Mouse (Mus musculus): Measurements from ENCODE around the gene Ppp1r27. TPM values are rescaled to one million over a fixed set of nuclear protein-coding genes. Genes with fewer than 3 reads are reported as not detected.

Gene Ppp1r27
- polyA plus RNA-seq, 1 experiment from 2014 or later = 1.8 TPM

DNA sequence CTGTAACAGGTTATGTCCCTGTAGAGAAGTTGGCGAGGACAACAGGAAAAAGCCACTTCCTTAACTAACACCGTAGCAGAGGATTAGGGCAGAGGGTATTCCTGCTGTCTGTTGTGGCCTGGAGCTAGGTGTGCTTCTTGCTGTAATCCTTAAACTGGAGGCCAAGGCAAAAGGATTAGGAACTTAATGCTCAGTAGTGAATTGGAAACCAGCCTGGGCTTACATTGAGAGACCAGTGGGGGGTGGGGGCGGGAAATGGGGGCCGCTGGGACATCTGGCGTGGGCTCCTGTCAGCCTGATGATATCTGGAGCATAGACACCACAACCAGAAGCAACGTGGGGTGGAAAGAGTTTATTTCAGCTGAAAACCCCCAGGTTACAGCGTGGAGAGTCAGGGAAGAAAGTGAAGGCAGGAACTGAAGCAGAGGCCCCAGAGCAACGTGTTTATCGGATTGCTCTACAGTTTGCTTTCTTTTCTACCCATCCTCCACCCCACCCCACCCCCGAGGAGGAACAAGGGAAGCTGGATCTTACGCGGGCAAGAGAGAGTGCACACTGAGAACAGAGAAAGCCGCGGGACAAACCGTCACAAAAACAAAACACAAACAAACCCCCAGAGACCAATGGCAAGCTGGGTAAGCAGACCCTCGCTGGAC, 40.4 kb downstream of the Ppp1r27 start:
- Histone ChIP-seq H3K27me3 (no peaks in the 10 kb centered on the region), H3K4me2 (replicated peaks) (peak overlapping the region; percentile 49), H3K27ac (replicated peaks) (peak overlapping the region; percentile 81), H3K36me3 (no peaks in the 10 kb centered on the region), H3K9ac (peak overlapping the region; percentile 18; the same call in 1 of the 2 replicates), H3K4me3 (replicated peaks) (peak overlapping the region; percentile 30), H3K4me1 (peaks cover 10% of the 10 kb centered on the region), H3K9me3 (replicated peaks) (no peaks in the 10 kb centered on the region)
- no peak for ATAC-seq (ENCODE audit: insufficient number of reproducible peaks, low FRiP score, low TSS enrichment, low read depth)
- WGBS = 3% methylated on average over 16 of the region's 16 CpGs

DNA sequence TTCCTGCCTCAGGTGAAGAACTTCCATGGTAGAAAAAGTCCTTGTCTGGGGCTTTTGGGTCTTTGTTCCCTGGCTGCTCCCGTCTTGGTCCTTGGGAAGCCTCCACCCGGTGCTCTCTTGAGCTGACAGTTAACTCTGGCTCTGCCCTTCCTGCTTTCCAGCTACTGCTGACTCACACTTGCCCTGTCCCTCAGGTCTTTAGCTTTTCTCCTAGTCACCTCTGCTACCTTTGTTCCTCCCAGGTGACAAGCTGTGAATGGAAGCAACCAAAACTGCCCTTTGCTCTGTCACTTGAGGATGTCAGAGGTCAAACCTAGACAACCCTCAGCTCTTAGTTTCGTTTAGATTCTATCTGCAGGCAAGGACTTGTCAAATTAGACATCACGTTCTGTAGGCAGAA, 41.0 kb downstream of the Ppp1r27 start:
- H3K4me1 ChIP-seq = peaks cover 10% of the 10 kb centered on the region
- peak overlapping the region; percentile 49; the same call in 1 of the 2 replicates for H3K4me2 ChIP-seq (replicated peaks)
- no peaks in the 10 kb centered on the region for H3K27me3 ChIP-seq
- peak overlapping the region; percentile 81 for H3K27ac ChIP-seq (replicated peaks)
- ATAC-seq (ENCODE audit: insufficient number of reproducible peaks, low FRiP score, low TSS enrichment, low read depth) = no peak
- WGBS = 30% methylated on average over 4 of the region's 4 CpGs
- H3K9ac ChIP-seq = no peak overlapping the region
- H3K4me3 ChIP-seq (replicated peaks) = no peak overlapping the region
- H3K36me3 ChIP-seq = no peaks in the 10 kb centered on the region
- H3K9me3 ChIP-seq (replicated peaks) = no peaks in the 10 kb centered on the region

DNA sequence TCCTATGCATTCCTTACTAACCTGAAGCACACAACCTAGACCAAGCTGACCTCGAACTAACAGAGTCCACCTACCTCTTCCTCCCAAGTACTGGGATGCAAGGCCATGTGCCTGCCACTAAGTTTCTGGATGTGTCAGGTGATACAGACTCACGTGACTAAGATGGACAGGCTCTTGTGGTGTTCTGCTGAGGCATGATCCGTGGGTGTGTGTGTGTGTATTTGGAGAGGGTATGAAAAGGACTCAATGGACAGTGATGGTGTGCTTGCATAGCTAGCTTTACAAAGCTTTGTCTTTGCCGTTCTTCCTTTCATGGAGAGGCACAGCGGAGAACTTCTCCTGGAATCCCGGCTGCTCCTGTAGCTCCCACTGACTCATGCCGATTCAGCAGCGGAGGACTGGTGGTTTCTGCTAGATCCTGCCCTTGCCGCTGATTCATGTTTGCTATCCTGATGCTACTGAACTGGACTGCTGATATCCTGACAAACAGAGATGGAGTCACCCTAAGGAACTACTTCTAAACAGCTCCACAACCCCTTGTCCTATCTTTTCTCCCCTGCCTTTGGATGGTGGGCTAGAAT, 42.6 kb downstream of the Ppp1r27 start:
- WGBS = 84% methylated on average over 9 of the region's 9 CpGs
- Histone ChIP-seq H3K9me3 (replicated peaks) (no peaks in the 10 kb centered on the region), H3K36me3 (no peaks in the 10 kb centered on the region), H3K4me2 (replicated peaks) (no peak overlapping the region), H3K9ac (no peak overlapping the region), H3K4me3 (replicated peaks) (no peak overlapping the region), H3K4me1 (peaks cover 10% of the 10 kb centered on the region), H3K27me3 (no peaks in the 10 kb centered on the region), H3K27ac (replicated peaks) (no peak overlapping the region; the same call in 1 of the 2 replicates)
- no peak for ATAC-seq (ENCODE audit: insufficient number of reproducible peaks, low FRiP score, low TSS enrichment, low read depth)

DNA sequence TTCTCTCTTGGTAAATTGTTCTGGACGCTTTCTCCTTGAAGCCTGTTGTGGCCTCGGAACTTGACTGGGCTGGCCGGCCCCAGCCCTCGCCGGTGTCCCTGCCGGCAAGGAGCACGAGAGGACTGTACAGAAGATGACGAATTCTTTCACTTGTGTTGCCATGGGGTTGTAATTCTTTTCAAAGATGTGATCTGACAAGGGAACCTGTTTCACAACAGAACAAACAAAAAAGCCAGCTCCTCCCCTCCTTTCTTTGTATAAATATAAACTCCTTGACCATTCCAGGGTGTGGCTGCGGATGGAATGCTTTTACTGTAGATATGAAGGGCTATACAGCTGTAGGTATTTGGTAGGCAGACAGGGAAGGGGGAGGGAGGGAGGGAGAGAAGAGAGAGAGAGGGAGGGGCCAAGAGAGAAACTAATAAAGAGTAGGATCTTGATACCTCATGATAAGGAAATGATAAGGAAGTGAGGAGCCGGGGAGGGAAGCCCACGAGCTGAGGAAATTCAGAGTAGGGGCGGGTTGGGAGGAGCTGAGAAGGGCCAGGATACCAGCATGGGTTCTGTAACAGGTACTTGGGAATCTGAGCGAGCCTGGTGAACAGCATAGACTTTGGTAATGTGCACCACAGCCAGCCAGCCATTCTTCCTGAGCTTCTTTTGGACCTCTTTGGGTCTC, 43.2 kb downstream of the Ppp1r27 start:
- peaks cover 10% of the 10 kb centered on the region for H3K4me1 ChIP-seq
- H3K4me2 ChIP-seq (replicated peaks) = no peak overlapping the region
- H3K36me3 ChIP-seq = no peaks in the 10 kb centered on the region
- 64% methylated on average over 13 of the region's 13 CpGs for WGBS
- ATAC-seq (ENCODE audit: insufficient number of reproducible peaks, low FRiP score, low TSS enrichment, low read depth) = no peak
- no peak overlapping the region; the same call in 1 of the 2 replicates for H3K27ac ChIP-seq (replicated peaks)
- no peak overlapping the region for H3K4me3 ChIP-seq (replicated peaks)
- H3K9me3 ChIP-seq (replicated peaks) = no peaks in the 10 kb centered on the region
- no peaks in the 10 kb centered on the region for H3K27me3 ChIP-seq
- H3K9ac ChIP-seq = no peak overlapping the region

DNA sequence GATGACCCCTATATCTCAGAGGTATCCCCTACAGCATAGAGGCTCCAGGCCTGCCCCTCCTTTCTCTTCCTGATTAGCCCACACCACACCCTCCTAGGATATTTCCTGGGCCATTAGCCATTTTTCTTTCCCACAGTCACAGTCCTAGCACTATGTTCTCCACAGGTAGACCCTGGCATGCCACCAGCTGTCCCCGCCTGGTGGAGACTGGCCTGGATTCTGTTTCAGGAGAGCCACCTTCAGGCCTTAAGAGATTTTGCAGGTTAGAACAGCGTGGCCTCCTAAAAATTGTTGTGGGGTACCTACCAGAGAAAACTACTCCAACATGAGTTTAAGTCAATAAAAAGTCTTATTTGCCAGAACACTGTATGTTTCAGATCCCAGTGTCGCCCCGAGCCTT, 44.0 kb downstream of the Ppp1r27 start:
- H3K4me2 ChIP-seq (replicated peaks) = no peak overlapping the region
- no peak overlapping the region for H3K9ac ChIP-seq
- H3K36me3 ChIP-seq = no peaks in the 10 kb centered on the region
- H3K4me3 ChIP-seq (replicated peaks) = no peak overlapping the region
- WGBS = 57% methylated on average over 4 of the region's 4 CpGs
- ATAC-seq (ENCODE audit: insufficient number of reproducible peaks, low FRiP score, low TSS enrichment, low read depth) = no peak
- H3K27ac ChIP-seq (replicated peaks) = no peak overlapping the region
- H3K4me1 ChIP-seq = peaks cover 10% of the 10 kb centered on the region
- H3K9me3 ChIP-seq (replicated peaks) = no peaks in the 10 kb centered on the region
- no peaks in the 10 kb centered on the region for H3K27me3 ChIP-seq

DNA sequence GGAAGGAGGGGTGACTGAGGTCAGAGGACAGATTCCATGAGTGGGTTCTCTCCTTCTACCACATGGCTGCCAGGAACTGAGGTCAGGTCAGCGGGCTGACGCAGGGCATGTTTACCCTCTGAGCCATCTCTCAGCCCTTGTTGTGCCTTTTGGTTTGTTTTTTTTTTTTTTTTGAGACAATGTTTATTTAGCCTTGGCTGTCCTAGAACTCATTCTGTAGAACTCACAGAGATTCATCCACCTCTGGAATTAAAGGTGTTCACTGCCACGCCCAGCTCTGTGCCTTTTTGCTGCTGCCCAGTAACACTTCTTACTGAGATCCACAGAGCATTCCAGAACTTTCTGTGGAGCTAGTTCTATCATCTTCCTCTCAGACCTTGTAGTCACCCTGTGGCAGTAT, 45.3 kb downstream of the Ppp1r27 start:
- H3K4me1 ChIP-seq = peaks cover 8% of the 10 kb centered on the region
- no peak overlapping the region for H3K4me2 ChIP-seq (replicated peaks)
- H3K4me3 ChIP-seq (replicated peaks) = no peak overlapping the region
- no peak overlapping the region for H3K9ac ChIP-seq
- H3K27me3 ChIP-seq = no peaks in the 10 kb centered on the region
- H3K27ac ChIP-seq (replicated peaks) = no peak overlapping the region
- H3K9me3 ChIP-seq (replicated peaks) = no peaks in the 10 kb centered on the region
- ATAC-seq (ENCODE audit: insufficient number of reproducible peaks, low FRiP score, low TSS enrichment, low read depth) = no peak
- 91% methylated on average over 3 of the region's 3 CpGs for WGBS
- H3K36me3 ChIP-seq = no peaks in the 10 kb centered on the region

DNA sequence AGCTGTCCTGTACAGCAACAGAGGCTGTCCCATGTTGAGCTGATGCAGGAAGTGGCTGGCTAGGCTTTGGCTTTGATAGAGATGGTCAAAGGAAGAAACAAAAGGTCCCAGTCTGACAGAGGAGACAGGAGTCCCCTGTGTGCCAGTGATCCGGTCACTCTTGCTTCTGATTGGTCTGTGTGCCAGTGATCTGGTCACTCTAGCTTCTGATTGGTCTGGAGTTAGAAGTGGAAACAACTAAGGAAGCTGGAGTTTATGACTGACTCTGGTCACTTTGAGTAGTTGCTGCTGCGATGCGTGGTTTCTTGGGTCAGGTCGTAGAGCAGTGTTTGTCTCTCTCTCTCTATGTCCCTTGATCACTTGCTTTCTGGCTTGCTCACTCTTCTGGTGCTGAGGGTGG, 49.2 kb downstream of the Ppp1r27 start:
- Histone ChIP-seq H3K9me3 (replicated peaks) (no peaks in the 10 kb centered on the region), H3K4me1 (peaks cover 6% of the 10 kb centered on the region; the same call in 1 of the 2 replicates), H3K9ac (no peak overlapping the region), H3K36me3 (peaks cover 19% of the 10 kb centered on the region), H3K4me2 (replicated peaks) (no peak overlapping the region), H3K27me3 (no peaks in the 10 kb centered on the region), H3K4me3 (replicated peaks) (no peak overlapping the region), H3K27ac (replicated peaks) (no peak overlapping the region)
- no peak for ATAC-seq (ENCODE audit: insufficient number of reproducible peaks, low FRiP score, low TSS enrichment, low read depth)
- WGBS = 88% methylated on average over 4 of the region's 4 CpGs

DNA sequence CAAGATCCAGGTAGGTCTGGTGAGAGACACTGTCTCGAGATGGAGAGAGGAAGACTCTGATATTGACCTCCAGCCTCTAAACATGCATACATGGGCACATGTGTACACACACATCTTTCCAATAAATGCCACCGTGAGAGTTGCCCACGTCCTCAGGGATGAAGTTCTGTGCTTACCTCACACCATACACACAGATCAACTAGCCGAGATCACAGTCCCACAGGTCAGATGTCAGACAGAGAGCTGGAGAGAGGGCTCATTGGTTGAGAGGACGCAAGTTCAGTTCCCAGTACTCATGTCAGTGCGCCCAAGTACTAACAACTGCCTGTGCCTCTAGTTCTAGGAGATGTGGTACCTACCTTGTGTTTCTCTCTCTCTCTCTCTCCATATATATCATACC, 49.9 kb downstream of the Ppp1r27 start:
- H3K4me2 ChIP-seq (replicated peaks) = no peak overlapping the region
- H3K27ac ChIP-seq (replicated peaks) = no peak overlapping the region
- H3K9me3 ChIP-seq (replicated peaks) = no peaks in the 10 kb centered on the region
- H3K36me3 ChIP-seq = peaks cover 25% of the 10 kb centered on the region
- H3K27me3 ChIP-seq = no peaks in the 10 kb centered on the region
- H3K4me1 ChIP-seq = peaks cover 6% of the 10 kb centered on the region; the same call in 1 of the 2 replicates
- 58% methylated on average over 6 of the region's 6 CpGs for whole genome bisulfite sequencing
- no peak for ATAC-seq (ENCODE audit: insufficient number of reproducible peaks, low FRiP score, low TSS enrichment, low read depth)
- H3K4me3 ChIP-seq (replicated peaks) = no peak overlapping the region
- H3K9ac ChIP-seq = no peak overlapping the region

DNA sequence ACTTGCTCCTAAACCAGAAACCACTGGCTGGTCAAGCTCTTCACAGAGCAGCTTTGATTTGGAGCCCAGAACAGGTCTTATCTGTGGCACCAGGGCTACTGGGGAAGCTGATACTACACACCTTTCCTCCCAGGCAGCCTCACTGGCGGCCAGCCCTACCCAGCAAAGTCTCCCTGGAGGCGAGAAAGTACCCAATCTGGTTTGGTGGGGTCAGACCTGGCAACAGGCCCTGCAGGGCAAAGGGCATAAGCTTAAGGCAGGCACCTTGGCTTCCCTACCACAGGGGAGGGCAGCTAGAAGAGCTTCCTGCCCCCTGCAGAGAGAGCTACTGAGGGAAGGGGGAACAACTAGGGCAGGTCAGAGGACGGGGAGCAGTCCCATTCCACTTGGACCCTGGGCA, 50.6 kb downstream of the Ppp1r27 start:
- 19% methylated on average over 3 of the region's 3 CpGs for WGBS
- Histone ChIP-seq H3K4me3 (replicated peaks) (no peak overlapping the region), H3K27ac (replicated peaks) (no peak overlapping the region), H3K4me2 (replicated peaks) (no peak overlapping the region), H3K36me3 (peaks cover 32% of the 10 kb centered on the region), H3K9me3 (replicated peaks) (no peaks in the 10 kb centered on the region), H3K27me3 (no peaks in the 10 kb centered on the region), H3K9ac (no peak overlapping the region), H3K4me1 (peaks cover 6% of the 10 kb centered on the region; the same call in 1 of the 2 replicates)
- no peak for ATAC-seq (ENCODE audit: insufficient number of reproducible peaks, low FRiP score, low TSS enrichment, low read depth)

Measured in embryonic facial prominence, embryonic 15.5 days (tissue).